Mouse (Mus musculus): ENCODE results near the gene Adarb2. TPM values are rescaled to one million over a fixed set of nuclear protein-coding genes. Genes with fewer than 3 reads are reported as not detected.

Adarb2 gene
- polyA plus RNA-seq, 1 experiment: not detected

DNA sequence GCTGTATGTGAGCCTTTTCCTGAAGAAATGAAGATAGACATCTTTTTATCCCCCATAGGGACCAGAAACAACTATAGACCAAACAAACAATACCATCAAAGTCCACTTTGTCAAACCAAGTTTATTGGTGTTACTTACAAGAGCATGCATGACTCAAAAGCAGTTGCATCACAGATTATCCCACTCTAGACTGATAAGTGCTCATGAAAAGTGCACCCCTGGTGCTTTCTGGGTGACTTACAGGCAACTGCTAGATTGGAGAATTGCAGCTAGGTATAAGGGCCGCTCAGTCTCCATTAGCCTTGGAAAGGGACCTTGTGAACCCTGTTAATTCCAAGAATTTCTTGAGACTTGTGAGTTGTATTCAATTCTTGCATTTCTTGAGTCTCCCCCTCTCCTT is 429.0 kb downstream of the Adarb2 start:
- WGBS: 77% methylated on average over 1 of the region's 1 CpGs
- H3K4me3 ChIP-seq (replicated peaks; ENCODE audit: control insufficient read depth, low read depth, low read length): no peak overlapping the region
- TF ChIP-seq POLR2A (IDR thresholded peaks at IDR 0.05; ENCODE audit: borderline replicate concordance, control insufficient read depth, low read depth, low read length): no peak
- no peak for TF ChIP-seq CTCF (IDR thresholded peaks at IDR 0.05; ENCODE audit: control insufficient read depth, insufficient read depth, low read length)
- H3K4me1 ChIP-seq (ENCODE audit: control insufficient read depth, insufficient read depth, low read length): no peaks in the 10 kb centered on the region
- no peak overlapping the region for H3K27ac ChIP-seq (ENCODE audit: control insufficient read depth, insufficient read depth, low read depth, low read length, poor library complexity)

DNA sequence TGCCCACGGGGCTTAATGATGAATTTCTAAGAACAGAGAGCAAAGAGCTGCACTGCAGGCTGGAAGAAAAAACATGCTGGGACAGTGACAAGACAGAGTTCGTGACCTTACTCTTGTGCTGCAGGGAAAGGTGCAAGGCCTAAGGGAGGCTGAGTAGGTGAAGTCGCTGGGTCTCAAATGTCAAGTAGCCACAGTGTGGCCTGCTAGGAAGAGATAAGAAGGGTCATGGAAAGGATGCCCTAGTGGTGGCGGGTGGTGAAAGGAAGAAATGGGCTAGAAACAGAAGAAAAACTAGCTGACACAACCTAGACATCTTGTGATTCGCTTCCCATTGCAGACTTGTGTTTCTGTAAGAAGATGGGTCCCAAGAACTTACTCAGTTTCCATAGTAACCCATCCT is 429.4 kb downstream of the Adarb2 start:
- TF ChIP-seq CTCF (IDR thresholded peaks at IDR 0.05; ENCODE audit: control insufficient read depth, insufficient read depth, low read length) (no peak), POLR2A (IDR thresholded peaks at IDR 0.05; ENCODE audit: borderline replicate concordance, control insufficient read depth, low read depth, low read length) (no peak)
- 36% methylated on average over 5 of the region's 5 CpGs for WGBS
- no peaks in the 10 kb centered on the region for H3K4me1 ChIP-seq (ENCODE audit: control insufficient read depth, insufficient read depth, low read length)
- no peak overlapping the region for H3K4me3 ChIP-seq (replicated peaks; ENCODE audit: control insufficient read depth, low read depth, low read length)
- H3K27ac ChIP-seq (ENCODE audit: control insufficient read depth, insufficient read depth, low read depth, low read length, poor library complexity): no peak overlapping the region

DNA sequence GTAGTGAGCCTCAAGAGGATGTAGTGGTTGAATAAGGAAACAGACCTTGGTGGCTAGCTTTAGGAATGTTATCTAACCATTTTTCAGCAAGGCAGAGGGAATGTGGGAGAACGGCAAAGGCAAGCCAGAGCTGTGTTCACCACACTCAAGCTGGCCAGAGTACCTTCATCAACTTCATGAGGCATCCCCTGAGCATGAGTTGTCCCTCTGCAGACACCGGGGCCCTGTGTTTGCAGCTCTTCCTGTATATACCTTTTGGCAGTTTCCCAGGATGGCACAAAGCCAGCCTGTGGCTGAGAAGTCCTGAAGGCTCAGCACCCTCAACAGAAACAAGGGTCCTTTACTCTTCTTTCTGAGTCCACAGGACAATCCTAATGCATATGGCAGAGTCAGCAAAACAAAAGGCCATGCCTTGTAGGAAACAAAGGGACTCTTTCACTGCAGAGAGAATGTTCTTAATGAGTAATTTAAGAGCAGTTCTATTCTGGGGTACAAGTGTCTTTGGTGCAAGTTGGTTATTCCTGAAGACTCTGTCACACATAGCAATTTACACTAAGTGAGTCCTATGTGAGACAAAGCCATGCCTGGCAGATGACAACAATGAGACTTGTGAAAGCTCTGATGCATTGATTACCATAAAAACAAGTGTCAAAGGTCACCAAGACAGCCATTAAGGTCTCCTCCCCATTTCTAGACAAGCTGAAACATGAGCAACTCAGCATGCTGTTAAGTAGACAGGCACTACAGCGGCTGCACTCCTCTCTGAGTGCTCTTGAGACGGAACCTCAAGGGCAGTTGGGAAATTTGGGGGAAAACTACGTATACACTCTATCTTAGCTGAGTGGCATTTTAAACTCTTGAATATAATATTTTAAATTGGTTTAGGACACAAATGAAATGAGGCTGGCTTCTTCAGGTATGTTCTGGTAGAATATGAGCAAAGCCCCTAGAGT is 431.0 kb downstream of the Adarb2 start:
- no peak overlapping the region for H3K4me3 ChIP-seq (replicated peaks; ENCODE audit: control insufficient read depth, low read depth, low read length)
- H3K4me1 ChIP-seq (ENCODE audit: control insufficient read depth, insufficient read depth, low read length): no peaks in the 10 kb centered on the region
- 49% methylated on average over 5 of the region's 5 CpGs for WGBS
- TF ChIP-seq CTCF (IDR thresholded peaks at IDR 0.05; ENCODE audit: control insufficient read depth, insufficient read depth, low read length) (no peak), POLR2A (IDR thresholded peaks at IDR 0.05; ENCODE audit: borderline replicate concordance, control insufficient read depth, low read depth, low read length) (no peak)
- no peak overlapping the region for H3K27ac ChIP-seq (ENCODE audit: control insufficient read depth, insufficient read depth, low read depth, low read length, poor library complexity)

DNA sequence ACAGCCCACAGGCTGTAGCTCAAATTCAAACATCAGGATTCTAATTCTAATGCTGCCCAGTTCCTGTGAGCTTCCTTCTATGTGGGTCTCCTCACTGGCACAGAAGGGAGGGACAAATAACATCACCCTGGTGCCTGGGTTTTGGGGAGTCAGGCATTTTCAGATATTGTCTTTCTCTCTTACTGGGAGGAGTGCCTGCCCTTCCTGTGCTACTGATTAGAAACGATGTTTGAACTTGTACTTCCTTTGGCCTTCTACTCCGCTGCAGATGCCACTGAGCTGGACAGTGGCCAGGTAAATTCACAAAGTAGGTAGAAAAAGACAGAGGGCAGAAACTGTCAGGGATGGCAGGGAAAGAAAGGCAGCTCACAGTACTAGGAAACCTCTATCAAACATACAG is 439.4 kb downstream of the Adarb2 start:
- WGBS: 22% methylated on average over 2 of the region's 2 CpGs
- TF ChIP-seq CTCF (IDR thresholded peaks at IDR 0.05; ENCODE audit: control insufficient read depth, insufficient read depth, low read length) (no peak), POLR2A (IDR thresholded peaks at IDR 0.05; ENCODE audit: borderline replicate concordance, control insufficient read depth, low read depth, low read length) (no peak)
- no peak overlapping the region for H3K27ac ChIP-seq (ENCODE audit: control insufficient read depth, insufficient read depth, low read depth, low read length, poor library complexity)
- H3K4me1 ChIP-seq (ENCODE audit: control insufficient read depth, insufficient read depth, low read length): no peaks in the 10 kb centered on the region
- no peak overlapping the region for H3K4me3 ChIP-seq (replicated peaks; ENCODE audit: control insufficient read depth, low read depth, low read length)

DNA sequence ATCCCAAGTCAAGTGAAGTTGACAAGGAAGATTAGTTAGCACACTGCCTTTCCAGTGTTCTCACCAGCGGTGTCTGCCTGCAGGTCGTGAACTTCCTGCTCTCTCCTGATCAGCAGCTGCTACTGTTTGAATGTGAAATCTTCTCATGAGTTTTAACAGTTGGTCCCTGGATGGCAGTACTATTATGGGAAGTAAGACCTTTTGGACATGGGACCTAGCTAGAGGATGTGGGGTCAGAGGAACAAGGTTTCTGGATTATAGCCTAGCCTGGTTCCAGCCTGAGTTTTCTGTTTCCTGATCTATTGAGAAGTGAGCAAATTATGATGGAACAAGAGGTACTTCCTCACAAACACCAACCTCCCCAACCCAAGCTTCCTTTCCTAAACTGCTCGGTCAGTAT is 441.3 kb downstream of the Adarb2 start:
- no peaks in the 10 kb centered on the region for H3K4me1 ChIP-seq (ENCODE audit: control insufficient read depth, insufficient read depth, low read length)
- no peak overlapping the region for H3K27ac ChIP-seq (ENCODE audit: control insufficient read depth, insufficient read depth, low read depth, low read length, poor library complexity)
- no peak for TF ChIP-seq POLR2A (IDR thresholded peaks at IDR 0.05; ENCODE audit: borderline replicate concordance, control insufficient read depth, low read depth, low read length)
- TF ChIP-seq CTCF (IDR thresholded peaks at IDR 0.05; ENCODE audit: control insufficient read depth, insufficient read depth, low read length): no peak
- 14% methylated on average over 3 of the region's 3 CpGs for WGBS
- H3K4me3 ChIP-seq (replicated peaks; ENCODE audit: control insufficient read depth, low read depth, low read length): no peak overlapping the region

DNA sequence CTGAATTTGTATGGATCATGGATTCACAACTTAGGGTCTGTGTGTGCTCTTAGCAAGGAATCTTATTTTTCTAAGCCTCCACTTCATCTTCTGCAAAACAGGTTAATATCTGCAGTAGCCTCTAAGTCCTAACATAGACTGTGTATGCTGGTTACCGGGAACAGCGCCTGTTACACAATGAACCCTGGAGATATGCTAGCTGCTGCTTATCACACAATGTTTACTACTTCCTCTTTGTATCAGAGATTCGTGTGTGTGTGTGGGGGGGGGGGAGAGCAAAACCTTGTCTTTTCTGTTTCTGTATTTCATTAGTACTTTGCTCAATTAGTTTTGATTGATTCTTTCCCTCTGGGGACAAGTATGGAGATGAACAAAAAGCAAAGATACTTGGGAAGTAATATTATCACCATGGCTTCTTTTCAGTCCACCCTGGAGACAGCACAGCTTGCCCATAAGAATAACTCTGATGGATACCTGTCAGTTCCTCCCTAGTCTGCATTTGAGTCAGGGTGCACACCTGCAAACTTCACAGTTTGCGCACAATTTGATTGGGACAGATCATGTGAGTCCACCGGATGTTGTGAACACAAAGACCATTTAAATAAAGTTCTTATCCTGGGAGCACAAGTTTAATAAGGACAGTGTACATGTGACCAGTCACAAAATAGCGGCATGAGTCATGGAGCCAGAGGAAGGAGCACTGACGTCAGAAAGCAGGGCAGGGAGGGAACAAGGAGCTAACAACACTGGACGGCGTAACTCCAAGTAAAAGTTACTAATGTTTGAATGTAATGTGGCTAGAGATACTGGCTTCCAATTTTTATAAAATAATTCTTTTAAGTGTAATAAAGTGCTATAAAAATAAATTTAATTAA is 442.4 kb downstream of the Adarb2 start:
- 37% methylated on average over 9 of the region's 9 CpGs for WGBS
- H3K27ac ChIP-seq (ENCODE audit: control insufficient read depth, insufficient read depth, low read depth, low read length, poor library complexity): no peak overlapping the region
- H3K4me1 ChIP-seq (ENCODE audit: control insufficient read depth, insufficient read depth, low read length): no peaks in the 10 kb centered on the region
- no peak overlapping the region for H3K4me3 ChIP-seq (replicated peaks; ENCODE audit: control insufficient read depth, low read depth, low read length)
- no peak for TF ChIP-seq CTCF (IDR thresholded peaks at IDR 0.05; ENCODE audit: control insufficient read depth, insufficient read depth, low read length)
- TF ChIP-seq POLR2A (IDR thresholded peaks at IDR 0.05; ENCODE audit: borderline replicate concordance, control insufficient read depth, low read depth, low read length): no peak

DNA sequence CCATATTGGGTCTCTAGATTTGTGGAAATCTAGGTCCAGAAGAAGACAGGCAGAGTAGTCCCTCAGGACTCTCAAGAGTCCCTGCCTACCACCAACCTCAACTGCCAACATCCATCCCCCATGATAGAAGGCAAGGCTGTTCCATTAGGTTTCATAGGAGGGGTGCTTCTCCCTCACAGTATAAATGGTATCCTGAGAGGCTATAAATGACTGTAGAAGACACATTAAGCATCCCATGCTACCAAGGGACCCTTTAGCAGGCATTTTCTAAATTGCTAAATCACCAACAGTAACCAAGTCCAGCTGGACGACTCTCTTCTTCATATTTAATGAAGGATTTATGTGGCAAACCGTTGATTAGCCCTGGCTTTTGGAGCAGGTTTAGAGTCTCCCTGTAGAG is 446.6 kb downstream of the Adarb2 start:
- TF ChIP-seq POLR2A (IDR thresholded peaks at IDR 0.05; ENCODE audit: borderline replicate concordance, control insufficient read depth, low read depth, low read length) (no peak), CTCF (IDR thresholded peaks at IDR 0.05; ENCODE audit: control insufficient read depth, insufficient read depth, low read length) (no peak)
- Histone ChIP-seq H3K4me3 (replicated peaks; ENCODE audit: control insufficient read depth, low read depth, low read length) (no peak overlapping the region), H3K4me1 (ENCODE audit: control insufficient read depth, insufficient read depth, low read length) (no peaks in the 10 kb centered on the region), H3K27ac (ENCODE audit: control insufficient read depth, insufficient read depth, low read depth, low read length, poor library complexity) (no peak overlapping the region)
- 63% methylated on average over 2 of the region's 2 CpGs for WGBS

DNA sequence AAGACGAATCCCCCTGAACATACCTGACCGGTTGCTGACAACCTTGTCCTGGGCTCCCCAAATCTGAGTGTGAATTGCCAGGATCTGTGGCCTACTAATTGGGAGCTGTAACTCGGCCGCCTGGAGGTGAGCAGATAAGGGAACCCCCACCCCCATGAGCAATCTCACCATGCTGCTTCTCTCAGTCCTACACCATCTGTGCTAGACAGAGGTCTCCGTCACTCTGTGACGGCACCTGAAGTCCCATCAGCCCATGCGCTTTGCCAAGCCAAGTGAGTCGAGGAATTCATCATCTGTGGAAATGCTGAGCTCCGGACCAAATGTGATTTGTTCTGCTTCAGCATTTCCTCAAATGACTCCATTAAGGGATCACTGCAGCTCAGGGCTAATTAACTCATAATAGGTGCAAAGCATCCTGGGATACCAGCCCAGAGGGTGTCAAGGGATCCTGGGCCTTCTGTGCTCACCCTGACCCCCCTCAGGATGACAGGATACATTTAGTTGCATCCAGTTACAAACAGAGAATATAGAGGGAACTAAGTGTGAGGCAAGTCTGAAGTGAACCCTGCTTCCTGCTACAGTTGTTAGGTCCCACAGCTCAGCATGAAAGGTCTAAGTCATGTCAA is 462.1 kb downstream of the Adarb2 start:
- 87% methylated on average over 9 of the region's 9 CpGs for WGBS
- Histone ChIP-seq H3K4me3 (replicated peaks; ENCODE audit: control insufficient read depth, low read depth, low read length) (no peak overlapping the region), H3K27ac (ENCODE audit: control insufficient read depth, insufficient read depth, low read depth, low read length, poor library complexity) (no peak overlapping the region), H3K4me1 (ENCODE audit: control insufficient read depth, insufficient read depth, low read length) (no peaks in the 10 kb centered on the region)
- TF ChIP-seq POLR2A (IDR thresholded peaks at IDR 0.05; ENCODE audit: borderline replicate concordance, control insufficient read depth, low read depth, low read length): no peak
- no peak for TF ChIP-seq CTCF (IDR thresholded peaks at IDR 0.05; ENCODE audit: control insufficient read depth, insufficient read depth, low read length)
